Comparison of ENCODE assay signal across 27 mouse cellular contexts in the genomic region with DNA sequence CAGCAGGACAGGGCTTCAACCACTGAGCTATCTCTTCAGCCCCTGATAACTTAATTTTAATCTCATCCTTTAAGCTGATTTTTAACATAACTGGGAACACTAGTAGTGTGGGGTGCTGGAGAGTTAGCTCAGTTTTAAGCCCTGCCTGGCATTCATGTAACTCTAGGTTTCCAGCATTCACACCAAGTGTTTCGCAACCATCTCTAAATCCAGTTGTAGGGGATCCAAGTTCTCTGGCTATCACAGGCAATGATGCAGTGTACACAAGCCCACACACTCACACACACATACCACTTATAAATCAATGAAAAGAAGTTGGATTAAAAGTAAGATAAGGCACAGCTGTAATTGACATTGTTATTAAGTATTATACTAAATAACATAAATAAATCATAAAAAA. TPM values are rescaled to one million over a fixed set of nuclear protein-coding genes. Genes with fewer than 3 reads are reported as not detected.
DNase-seq lines count a peak whose midpoint lies in the region; ATAC-seq and TF ChIP-seq lines count a peak whose summit lies in the region.
"Had no signal": no experiment of that assay in that cellular context is flagged by ENCODE, and none has a peak within 500 bp of the region (broad histone marks: within the 10 kb centered on the region; RNA-seq: fewer than 3 reads in every experiment).

No protein-coding gene starts in this region.

- no peak overlapping the region for H3K4me3 ChIP-seq in liver, postnatal 0 days (ENCODE audit: low read depth, low read length)
- no peak overlapping the region for H3K4me3 ChIP-seq in liver, embryonic 11.5 days (ENCODE audit: low read depth, low read length)
- H3K4me3 ChIP-seq: embryonic facial prominence, embryonic 10.5 days; forebrain, embryonic 10.5 days; heart, embryonic 12.5 days; limb, embryonic 13.5 days; neural tube, embryonic 12.5 days had no signal

- TF ChIP-seq CTCF in liver, postnatal 0 days (IDR thresholded peaks at IDR 0.05; ENCODE audit: low read depth), result no peak

- no peaks in the 10 kb centered on the region for H3K27me3 ChIP-seq in liver, postnatal 0 days (ENCODE audit: insufficient read depth, low read length)
- H3K27me3 ChIP-seq in liver, embryonic 11.5 days (replicated peaks; ENCODE audit: control insufficient read depth, insufficient read depth, low read length), result no peaks in the 10 kb centered on the region
- H3K27me3 ChIP-seq: heart, embryonic 12.5 days; limb, embryonic 13.5 days; neural tube, embryonic 12.5 days; Patski had no signal

- no peak for TF ChIP-seq EP300 in liver, postnatal 0 days (IDR thresholded peaks at IDR 0.05; ENCODE audit: low read depth)

- 80% methylated on average over 1 of the region's 1 CpGs for WGBS in liver, postnatal 0 days (ENCODE audit: insufficient replicate concordance)
- WGBS in liver, embryonic 11.5 days, result 97% methylated on average over 1 of the region's 1 CpGs

- no peak overlapping the region for H3K27ac ChIP-seq in liver, postnatal 0 days (ENCODE audit: low read depth)
- H3K27ac ChIP-seq in liver, embryonic 11.5 days (ENCODE audit: low read depth, low read length), result no peak overlapping the region
- H3K27ac ChIP-seq: embryonic facial prominence, embryonic 10.5 days; forebrain, embryonic 10.5 days; hindbrain, embryonic 14.5 days; limb, embryonic 13.5 days; neural tube, embryonic 12.5 days had no signal

- no peaks in the 10 kb centered on the region for H3K9me3 ChIP-seq in liver, postnatal 0 days (ENCODE audit: low read length)
- no peaks in the 10 kb centered on the region for H3K9me3 ChIP-seq in liver, embryonic 11.5 days (ENCODE audit: control insufficient read depth, low read length)
- H3K9me3 ChIP-seq: embryonic facial prominence, embryonic 10.5 days; forebrain, embryonic 10.5 days; heart, embryonic 12.5 days; limb, embryonic 13.5 days; neural tube, embryonic 12.5 days had no signal

- H3K36me3 ChIP-seq in liver, postnatal 0 days (replicated peaks; ENCODE audit: insufficient read depth, low read length), result peaks cover 28% of the 10 kb centered on the region
- no peaks in the 10 kb centered on the region; the same call in 1 of the 2 replicates for H3K36me3 ChIP-seq in liver, embryonic 11.5 days (ENCODE audit: control insufficient read depth, insufficient read depth, low read length)

- peak; percentile 47 for ATAC-seq in liver, postnatal 0 days
- no peak for ATAC-seq in liver, embryonic 11.5 days (replicated peaks; ENCODE audit: low FRiP score)
- ATAC-seq: CD4-positive, CD25-positive, alpha-beta regulatory T cell, adult 4 months; forebrain, embryonic 16.5 days; inflammation-experienced regulatory T-cells, adult 6 months; Patski had no signal

- no peak overlapping the region for H3K4me2 ChIP-seq in liver, postnatal 0 days (ENCODE audit: low read depth, low read length)
- no peak overlapping the region for H3K4me2 ChIP-seq in liver, embryonic 11.5 days
- H3K4me2 ChIP-seq: heart, embryonic 12.5 days; hindbrain, embryonic 14.5 days; limb, embryonic 13.5 days; neural tube, embryonic 12.5 days had no signal

- H3K4me1 ChIP-seq in liver, postnatal 0 days (ENCODE audit: insufficient read depth), result no peaks in the 10 kb centered on the region
- H3K4me1 ChIP-seq in liver, embryonic 11.5 days (replicated peaks; ENCODE audit: control insufficient read depth, insufficient read depth, low read length), result no peaks in the 10 kb centered on the region
- H3K4me1 ChIP-seq: embryonic facial prominence, embryonic 10.5 days; forebrain, embryonic 10.5 days; heart, embryonic 12.5 days; limb, embryonic 13.5 days; neural tube, embryonic 12.5 days had no signal

- peak; percentile 85 for DNase-seq in heart, adult 11 months
- no peak for DNase-seq in heart, postnatal 4 days
- no peak for DNase-seq in liver, postnatal 0 days
- DNase-seq in liver, embryonic 11.5 days (ENCODE audit: low spot score), result no peak
- DNase-seq in NIH3T3 (ENCODE audit: low read depth), result peak; percentile 74
- DNase-seq in lung, postnatal 36 days, result peak; percentile 45
- DNase-seq in spleen, postnatal 14 days (ENCODE audit: low spot score in 2 of 2), result no peak
- DNase-seq: adrenal gland, adult 2 months; cerebellum, adult 11-12 months; cerebellum, postnatal 10 days; gastrocnemius, postnatal 14 days; heart, postnatal 14 days; kidney, adult 18-20 months; kidney, postnatal 4 days; midbrain, embryonic 14.5 days; right cerebral cortex, postnatal 14 days; thymus, postnatal 25 days had no signal

- H3K9ac ChIP-seq in liver, postnatal 0 days (replicated peaks), result no peak overlapping the region
- H3K9ac ChIP-seq in liver, embryonic 11.5 days (ENCODE audit: low read depth, low read length), result no peak overlapping the region
- H3K9ac ChIP-seq: heart, embryonic 12.5 days; hindbrain, embryonic 14.5 days; limb, embryonic 13.5 days; neural tube, embryonic 12.5 days had no signal

RNA-seq across cellular contexts. Expression of a gene that starts 54.7 kb away (rescaled TPM):
- total RNA-seq in heart, postnatal 4 days (2021), result 10 to 100 TPM; 28.4 to 35.7 TPM
- polyA plus RNA-seq in liver, postnatal 0 days (2015; fragmentation: Nextera tagmentation; extraction: Ambion mirVana), result 10.5 and 11.5 TPM in 2 replicates
- 24.0 and 25.1 TPM in 2 replicates for polyA plus RNA-seq in liver, embryonic 11.5 days (2014; fragmentation: Nextera tagmentation; extraction: Ambion mirVana)

RNA-seq across cellular contexts. Expression of a gene that starts 54.9 kb away (rescaled TPM):
- total RNA-seq in heart, postnatal 4 days (2021), result 10 to 100 TPM; 23.6 to 25.7 TPM
- 2.5 and 3.4 TPM in 2 replicates for polyA plus RNA-seq in liver, postnatal 0 days (2015; fragmentation: Nextera tagmentation; extraction: Ambion mirVana)
- polyA plus RNA-seq in liver, embryonic 11.5 days (2014; fragmentation: Nextera tagmentation; extraction: Ambion mirVana), result 13.7 and 16.2 TPM in 2 replicates

Comparison
In these comparisons a context has a peak if more than half of its experiments do, and no peak if none do; other contexts are left out.
1. DNase-seq: peak in heart, adult 11 months (single experiment), NIH3T3 (single experiment) and lung, postnatal 36 days (single experiment); none in heart, postnatal 4 days (single experiment), liver, postnatal 0 days (single experiment), liver, embryonic 11.5 days (single experiment) and spleen, postnatal 14 days (0 of 2).